Mouse (Mus musculus): ENCODE results near the gene Elovl3. TPM values are rescaled to one million over a fixed set of nuclear protein-coding genes. Genes with fewer than 3 reads are reported as not detected.
A peak's percentile ranks its signal among the peaks of the same experiment; 100 is the strongest.
"Not testable (repeated sequence)": the region's sequence is repeated elsewhere in the genome, so short reads cannot be mapped to it uniquely, and the experiment has no call there.

The Elovl3 gene
- polyA plus RNA-seq, 1 experiment from 2014 or later = 0.47 TPM

- H3K4me1 ChIP-seq (ENCODE audit: control insufficient read depth, insufficient read depth, low read length) = no peaks in the 10 kb centered on the region
- no peak overlapping the region for H3K27ac ChIP-seq (replicated peaks; ENCODE audit: low read depth, low read length)
- H3K36me3 ChIP-seq (ENCODE audit: control insufficient read depth, insufficient read depth, low read length) = no peaks in the 10 kb centered on the region
- no peak overlapping the region for H3K4me2 ChIP-seq (ENCODE audit: low read length)
- no peak for DNase-seq
- H3K9ac ChIP-seq (replicated peaks; ENCODE audit: low read length) = no peak overlapping the region
- 88% methylated on average over 4 of the region's 4 CpGs for WGBS
- H3K27me3 ChIP-seq (ENCODE audit: control insufficient read depth, insufficient read depth, low read length) = peaks cover 12% of the 10 kb centered on the region
- no peak for ATAC-seq (ENCODE audit: low FRiP score, low TSS enrichment)
- H3K9me3 ChIP-seq (ENCODE audit: control insufficient read depth, low read length) = no peaks in the 10 kb centered on the region
- H3K4me3 ChIP-seq (replicated peaks; ENCODE audit: low read depth, low read length) = no peak overlapping the region
Observed at GRCm38 (mm10) chr19:46126301-46126700, 5.4 kb upstream of the Elovl3 start.

DNA sequence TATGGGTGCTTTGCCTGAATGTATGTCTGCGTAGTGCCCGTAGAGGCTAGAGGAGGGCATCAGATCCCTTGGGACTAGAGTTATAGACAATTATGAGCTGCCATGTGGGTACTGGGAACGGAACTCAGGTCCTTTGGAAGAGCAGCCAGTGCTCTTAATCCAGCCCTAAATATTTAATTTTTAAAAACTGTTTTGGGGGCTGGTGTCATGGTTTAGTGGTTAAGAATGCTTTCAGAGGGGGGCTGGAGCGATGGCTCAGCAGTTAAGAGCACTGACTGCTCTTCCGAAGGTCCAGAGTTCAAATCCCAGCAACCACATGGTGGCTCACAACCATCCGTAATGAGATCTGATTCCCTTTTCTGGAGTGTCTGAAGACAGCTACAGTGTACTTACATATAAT lies 2.0 kb upstream of the Elovl3 start:
- not testable (repeated sequence) for ATAC-seq (ENCODE audit: low FRiP score, low TSS enrichment); H3K9ac ChIP-seq (replicated peaks; ENCODE audit: low read length); H3K9me3 ChIP-seq (ENCODE audit: control insufficient read depth, low read length); H3K4me3 ChIP-seq (replicated peaks; ENCODE audit: low read depth, low read length); H3K36me3 ChIP-seq (ENCODE audit: control insufficient read depth, insufficient read depth, low read length); H3K4me1 ChIP-seq (ENCODE audit: control insufficient read depth, insufficient read depth, low read length); DNase-seq; H3K4me2 ChIP-seq (ENCODE audit: low read length); H3K27ac ChIP-seq (replicated peaks; ENCODE audit: low read depth, low read length)
- H3K27me3 ChIP-seq (ENCODE audit: control insufficient read depth, insufficient read depth, low read length) = peaks cover 45% of the 10 kb centered on the region
- WGBS = 86% methylated on average over 5 of the region's 6 CpGs

DNA sequence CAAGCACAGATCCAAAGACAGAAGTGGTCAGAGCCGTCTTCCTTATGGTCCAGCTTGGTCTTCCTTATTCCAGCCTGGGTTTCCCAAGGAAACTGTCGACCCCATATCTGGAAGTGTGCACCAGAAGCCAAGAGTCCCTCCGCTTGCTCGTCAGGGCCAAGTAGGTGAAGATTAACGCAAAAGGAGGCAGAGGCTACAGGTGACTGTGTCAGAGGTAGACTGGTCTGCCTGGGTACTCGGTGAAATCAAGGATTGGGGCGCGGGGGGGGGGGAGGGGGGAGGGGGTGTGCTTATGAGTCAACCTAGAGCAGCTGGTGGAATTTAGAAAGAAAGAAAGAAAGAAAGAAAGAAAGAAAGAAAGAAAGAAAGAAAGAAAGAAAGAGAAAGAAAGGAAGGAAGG lies 414 bp upstream of the Elovl3 start:
- no peak overlapping the region for H3K9ac ChIP-seq (replicated peaks; ENCODE audit: low read length)
- H3K27ac ChIP-seq (replicated peaks; ENCODE audit: low read depth, low read length) = no peak overlapping the region
- WGBS = 8% methylated on average over 8 of the region's 8 CpGs
- no peaks in the 10 kb centered on the region for H3K9me3 ChIP-seq (ENCODE audit: control insufficient read depth, low read length)
- DNase-seq (no peak), ATAC-seq (ENCODE audit: low FRiP score, low TSS enrichment) (no peak)
- H3K4me2 ChIP-seq (ENCODE audit: low read length) = no peak overlapping the region
- H3K36me3 ChIP-seq (ENCODE audit: control insufficient read depth, insufficient read depth, low read length) = no peaks in the 10 kb centered on the region
- peaks cover 56% of the 10 kb centered on the region for H3K27me3 ChIP-seq (ENCODE audit: control insufficient read depth, insufficient read depth, low read length)
- H3K4me1 ChIP-seq (ENCODE audit: control insufficient read depth, insufficient read depth, low read length) = peaks cover 10% of the 10 kb centered on the region
- H3K4me3 ChIP-seq (replicated peaks; ENCODE audit: low read depth, low read length) = no peak overlapping the region

GRCm38 (mm10) chr19:46132577-46132976 lies 880 bp downstream of the Elovl3 start:
- 26% methylated on average over 6 of the region's 6 CpGs for WGBS
- H3K9ac ChIP-seq (replicated peaks; ENCODE audit: low read length) = no peak overlapping the region
- H3K4me1 ChIP-seq (ENCODE audit: control insufficient read depth, insufficient read depth, low read length) = peaks cover 19% of the 10 kb centered on the region
- DNase-seq = no peak
- no peak overlapping the region for H3K4me3 ChIP-seq (replicated peaks; ENCODE audit: low read depth, low read length)
- H3K4me2 ChIP-seq (ENCODE audit: low read length) = no peak overlapping the region
- no peaks in the 10 kb centered on the region for H3K9me3 ChIP-seq (ENCODE audit: control insufficient read depth, low read length)
- no peaks in the 10 kb centered on the region for H3K36me3 ChIP-seq (ENCODE audit: control insufficient read depth, insufficient read depth, low read length)
- H3K27me3 ChIP-seq (ENCODE audit: control insufficient read depth, insufficient read depth, low read length) = peaks cover 69% of the 10 kb centered on the region
- H3K27ac ChIP-seq (replicated peaks; ENCODE audit: low read depth, low read length) = no peak overlapping the region
- ATAC-seq (ENCODE audit: low FRiP score, low TSS enrichment) = no peak

DNA sequence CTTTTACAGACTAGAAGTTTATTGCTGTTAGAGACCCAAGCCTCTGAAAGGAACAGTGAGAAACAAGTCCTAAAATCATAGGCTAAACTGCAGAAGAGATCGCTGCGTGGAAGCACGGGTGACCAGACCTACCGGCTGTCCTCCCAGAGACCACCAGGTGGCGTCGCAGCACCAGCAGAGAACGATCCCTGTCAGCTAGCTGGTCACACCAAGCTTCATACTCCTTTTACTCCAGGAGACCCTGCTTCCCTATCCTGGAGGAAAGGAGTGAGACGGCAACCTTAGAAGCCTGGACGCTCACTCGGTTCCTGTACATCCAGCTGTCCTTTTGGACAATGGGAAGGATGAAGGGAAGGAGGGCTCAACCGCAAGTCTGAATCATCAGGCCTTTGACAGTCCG lies 3.6 kb downstream of the Elovl3 start:
- 0% methylated on average over 12 of the region's 12 CpGs for WGBS
- H3K36me3 ChIP-seq (ENCODE audit: control insufficient read depth, insufficient read depth, low read length) = no peaks in the 10 kb centered on the region
- H3K4me2 ChIP-seq (ENCODE audit: low read length) = peak overlapping the region; percentile 99
- DNase-seq = peak; percentile 95
- H3K27me3 ChIP-seq (ENCODE audit: control insufficient read depth, insufficient read depth, low read length) = peaks cover 84% of the 10 kb centered on the region
- peak overlapping the region; percentile 52 for H3K4me3 ChIP-seq (replicated peaks; ENCODE audit: low read depth, low read length)
- H3K27ac ChIP-seq (replicated peaks; ENCODE audit: low read depth, low read length) = no peak overlapping the region
- peak; percentile 83 for ATAC-seq (ENCODE audit: low FRiP score, low TSS enrichment)
- no peaks in the 10 kb centered on the region for H3K9me3 ChIP-seq (ENCODE audit: control insufficient read depth, low read length)
- H3K9ac ChIP-seq (replicated peaks; ENCODE audit: low read length) = peak overlapping the region; percentile 60
- peaks cover 19% of the 10 kb centered on the region for H3K4me1 ChIP-seq (ENCODE audit: control insufficient read depth, insufficient read depth, low read length)

- Histone ChIP-seq H3K36me3 (ENCODE audit: control insufficient read depth, insufficient read depth, low read length) (no peaks in the 10 kb centered on the region), H3K4me3 (replicated peaks; ENCODE audit: low read depth, low read length) (peak overlapping the region; percentile 52), H3K9ac (replicated peaks; ENCODE audit: low read length) (peak overlapping the region; percentile 60), H3K27me3 (ENCODE audit: control insufficient read depth, insufficient read depth, low read length) (peaks cover 77% of the 10 kb centered on the region), H3K9me3 (ENCODE audit: control insufficient read depth, low read length) (no peaks in the 10 kb centered on the region), H3K4me2 (ENCODE audit: low read length) (peak overlapping the region; percentile 99), H3K4me1 (ENCODE audit: control insufficient read depth, insufficient read depth, low read length) (peaks cover 19% of the 10 kb centered on the region), H3K27ac (replicated peaks; ENCODE audit: low read depth, low read length) (no peak overlapping the region)
- WGBS = under 1% methylated on average over 79 of the region's 79 CpGs
- DNase-seq = peak; percentile 79
- peak; percentile 57; the same call in 1 of the 2 replicates for ATAC-seq (ENCODE audit: low FRiP score, low TSS enrichment)
Observed at GRCm38 (mm10) chr19:46135789-46136638, 4.3 kb downstream of the Elovl3 start.

DNA sequence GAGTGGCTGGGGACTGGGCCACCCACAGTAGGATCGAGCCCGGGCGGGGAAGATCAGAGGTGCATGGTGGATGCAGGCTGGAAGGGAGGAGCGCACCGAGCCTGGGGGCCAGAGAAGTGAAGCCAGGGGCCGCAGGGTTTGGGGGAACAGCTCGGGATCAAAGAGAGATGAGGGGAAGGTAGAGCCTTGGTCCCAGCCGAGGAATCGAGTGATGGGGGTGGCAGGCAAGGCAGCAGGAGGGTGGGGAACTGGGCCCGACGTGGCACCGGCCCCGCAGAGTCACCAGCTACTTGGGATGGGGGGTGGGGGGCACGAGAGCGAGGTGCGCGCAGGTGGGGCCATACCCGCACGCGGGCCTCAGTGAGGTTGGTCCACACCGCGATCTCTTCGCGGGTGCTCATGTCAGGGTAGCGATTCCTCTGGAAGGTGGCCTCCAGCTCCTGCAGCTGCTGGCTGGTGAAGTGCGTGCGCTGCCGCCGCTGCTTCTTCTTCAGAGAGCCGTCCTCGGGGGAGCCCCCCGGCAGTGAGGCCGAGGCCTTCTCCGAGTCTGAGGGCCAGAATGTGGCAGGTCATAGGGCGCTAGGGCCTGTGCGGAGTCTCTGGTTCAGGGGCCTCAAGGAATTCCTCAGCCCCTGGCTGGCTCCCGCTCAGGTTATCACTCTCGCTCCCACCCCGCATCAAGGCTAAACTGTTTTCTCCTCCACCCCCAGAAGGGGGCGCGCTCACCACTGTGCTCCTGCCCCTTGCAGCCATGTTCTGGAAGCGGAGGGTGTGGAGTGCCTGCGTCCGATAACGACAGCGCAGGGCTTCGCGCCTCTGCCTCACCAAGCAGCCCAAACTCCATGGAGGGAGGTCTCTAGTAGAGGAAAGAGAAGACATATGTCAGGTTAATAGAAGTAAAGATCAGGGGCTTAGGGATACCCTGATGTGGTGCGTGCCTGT lies 5.2 kb downstream of the Elovl3 start:
- whole genome bisulfite sequencing = 2% methylated on average over 49 of the region's 49 CpGs
- H3K4me1 ChIP-seq (ENCODE audit: control insufficient read depth, insufficient read depth, low read length) = peaks cover 19% of the 10 kb centered on the region
- H3K27ac ChIP-seq (replicated peaks; ENCODE audit: low read depth, low read length) = no peak overlapping the region
- ATAC-seq (ENCODE audit: low FRiP score, low TSS enrichment) (no peak), DNase-seq (peak; percentile 62)
- peak overlapping the region; percentile 52 for H3K4me3 ChIP-seq (replicated peaks; ENCODE audit: low read depth, low read length)
- H3K36me3 ChIP-seq (ENCODE audit: control insufficient read depth, insufficient read depth, low read length) = no peaks in the 10 kb centered on the region
- peak overlapping the region; percentile 60 for H3K9ac ChIP-seq (replicated peaks; ENCODE audit: low read length)
- H3K4me2 ChIP-seq (ENCODE audit: low read length) = peak overlapping the region; percentile 99
- H3K27me3 ChIP-seq (ENCODE audit: control insufficient read depth, insufficient read depth, low read length) = peaks cover 69% of the 10 kb centered on the region
- H3K9me3 ChIP-seq (ENCODE audit: control insufficient read depth, low read length) = no peaks in the 10 kb centered on the region

DNA sequence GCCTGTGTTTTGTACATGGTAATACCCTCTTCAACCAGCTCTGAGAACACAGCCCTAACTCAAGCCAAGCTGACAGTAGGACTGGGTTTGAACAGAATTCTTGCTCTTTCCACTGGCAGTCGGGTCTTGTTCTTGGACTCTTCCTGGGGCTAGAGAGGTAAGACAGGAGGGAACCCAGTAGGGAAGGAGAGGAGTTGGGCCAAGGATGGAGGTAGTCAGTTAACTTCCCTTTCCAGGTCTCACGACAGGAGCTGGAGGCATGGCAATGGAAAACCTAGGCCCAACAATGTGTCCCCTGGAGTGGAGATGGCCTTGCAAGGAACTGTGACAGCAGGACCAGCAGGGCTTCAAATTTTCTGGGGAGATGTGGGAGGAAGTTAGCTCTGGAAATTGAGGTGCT lies 8.6 kb downstream of the Elovl3 start:
- Histone ChIP-seq H3K4me3 (replicated peaks; ENCODE audit: low read depth, low read length) (no peak overlapping the region), H3K36me3 (ENCODE audit: control insufficient read depth, insufficient read depth, low read length) (no peaks in the 10 kb centered on the region), H3K27ac (replicated peaks; ENCODE audit: low read depth, low read length) (no peak overlapping the region), H3K4me1 (ENCODE audit: control insufficient read depth, insufficient read depth, low read length) (peaks cover 19% of the 10 kb centered on the region), H3K9me3 (ENCODE audit: control insufficient read depth, low read length) (no peaks in the 10 kb centered on the region), H3K27me3 (ENCODE audit: control insufficient read depth, insufficient read depth, low read length) (peaks cover 53% of the 10 kb centered on the region), H3K4me2 (ENCODE audit: low read length) (no peak overlapping the region), H3K9ac (replicated peaks; ENCODE audit: low read length) (no peak overlapping the region)
- no peak for ATAC-seq (ENCODE audit: low FRiP score, low TSS enrichment)
- WGBS = 57% methylated on average over 2 of the region's 2 CpGs
- DNase-seq = no peak

Data from midbrain, embryonic 14.5 days (tissue).